Mouse (Mus musculus) brain, embryonic 14.5 days (tissue): ENCODE measurements at regions not wholly inside any gene's neighbourhood (a gene's known extent, or its start where the extent isn't known, plus 50 kb on each side); places are given as distances from the start of the nearest gene placed in this dataset.
A peak's percentile ranks its signal among the peaks of the same experiment; 100 is the strongest.
"Not testable (repeated sequence)": the region's sequence is repeated elsewhere in the genome, so short reads cannot be mapped to it uniquely, and the experiment has no call there.

Source experiments
- DNase-seq: peaks from one replicate; pipeline ENCODE4 v3.0.0-alpha.2; 2011; ENCODE audit warnings: low read depth
- CTCF ChIP-seq: fragments of 200-500 bp; IDR thresholded peaks from 2 replicates; pipeline ENCODE4 v1.5.1; 2012; ENCODE audit warnings: inconsistent platforms, mild to moderate bottlenecking, moderate library complexity, borderline replicate concordance; ENCODE audit not compliant: insufficient read depth, insufficient read length; ENCODE audit errors: extremely low read depth
- POLR2A ChIP-seq: fragments of 200-500 bp; IDR thresholded peaks from 2 replicates; pipeline ENCODE4 v1.6.1; 2012; ENCODE audit warnings: mild to moderate bottlenecking, inconsistent platforms, borderline replicate concordance; ENCODE audit not compliant: poor library complexity, insufficient read depth, insufficient read length, severe bottlenecking; ENCODE audit errors: extremely low read depth

GRCm38 (mm10) chr3:16130385-16130784, 124.1 kb upstream of the Gm5150 start:
- DNase-seq = no peak
- no peak for TF ChIP-seq CTCF

- not testable (repeated sequence) for DNase-seq
These were observed 119.2 kb upstream of the Gm5150 start for GRCm38 (mm10) chr3:16125346-16125915.

GRCm38 (mm10) chr3:16115944-16116343, 109.7 kb upstream of the Gm5150 start:
- no peak for DNase-seq
- TF ChIP-seq CTCF (no peak), POLR2A (no peak)

GRCm38 (mm10) chr3:16107492-16107891, 101.3 kb upstream of the Gm5150 start:
- TF ChIP-seq POLR2A = no peak
- TF ChIP-seq CTCF = no peak
- no peak for DNase-seq

- no peak for TF ChIP-seq POLR2A
- no peak for TF ChIP-seq CTCF
- peak; percentile 12 for DNase-seq
These were observed 98.8 kb upstream of the Gm5150 start for GRCm38 (mm10) chr3:16105080-16105479.

- DNase-seq = no peak
- no peak for TF ChIP-seq CTCF
- no peak for TF ChIP-seq POLR2A
These were observed 96.9 kb upstream of the Gm5150 start for GRCm38 (mm10) chr3:16103180-16103579.

- TF ChIP-seq POLR2A = no peak
- TF ChIP-seq CTCF = no peak
- DNase-seq = peak; percentile 47
These were observed 80.3 kb upstream of the Gm5150 start for GRCm38 (mm10) chr3:16086550-16086949.

GRCm38 (mm10) chr3:16085288-16085687, 79.1 kb upstream of the Gm5150 start:
- TF ChIP-seq POLR2A (no peak), CTCF (no peak)
- DNase-seq = no peak

- TF ChIP-seq POLR2A (no peak), CTCF (no peak)
- DNase-seq = no peak
These were observed 72.9 kb upstream of the Gm5150 start for GRCm38 (mm10) chr3:16079178-16079577.

GRCm38 (mm10) chr3:16071906-16072305, 65.7 kb upstream of the Gm5150 start:
- no peak for DNase-seq
- TF ChIP-seq CTCF = no peak
- TF ChIP-seq POLR2A = no peak

- TF ChIP-seq POLR2A (no peak), CTCF (no peak)
- no peak for DNase-seq
These were observed 64.7 kb upstream of the Gm5150 start for GRCm38 (mm10) chr3:16070963-16071362.

- not testable (repeated sequence) for DNase-seq
These were observed 51.5 kb upstream of the Gm5150 start for GRCm38 (mm10) chr3:16057709-16058108.
